Mouse (Mus musculus) embryonic fibroblast, embryonic 13.5 days (primary cell): ENCODE data around the gene Rnf20. TPM values are rescaled to one million over a fixed set of nuclear protein-coding genes. Genes with fewer than 3 reads are reported as not detected.
A peak's percentile ranks its signal among the peaks of the same experiment; 100 is the strongest.

Experiments
- H3K27ac ChIP-seq: 2 replicates; pipeline ENCODE4 v1.5.1; 2012; ENCODE audit warnings: low read length, control low read depth, inconsistent platforms; ENCODE audit not compliant: insufficient read depth
- H3K4me1 ChIP-seq: 2 replicates; pipeline ENCODE4 v1.6.1; 2011; ENCODE audit warnings: low read length; ENCODE audit not compliant: control insufficient read depth, insufficient read depth
- H3K4me3 ChIP-seq: 2 replicates; pipeline ENCODE4 v1.5.1; 2011; ENCODE audit warnings: mild to moderate bottlenecking, control low read depth, low read length; ENCODE audit not compliant: insufficient read depth
- CTCF ChIP-seq: IDR thresholded peaks from 2 replicates; pipeline ENCODE4 v1.5.1; 2011; ENCODE audit warnings: mild to moderate bottlenecking, control low read depth, low read length, moderate library complexity, borderline replicate concordance; ENCODE audit not compliant: insufficient read depth
- POLR2A ChIP-seq: IDR thresholded peaks from 2 replicates; pipeline ENCODE4 v1.6.1; 2011; ENCODE audit warnings: low read depth, mild to moderate bottlenecking, control low read depth, low read length, moderate library complexity
- polyA plus RNA-seq: library from polyadenylated mRNA; stranded (reverse); fragments of >200 nt; gene quantifications from 2 replicates; pipeline ENCODE4 v1.2.4, GENCODE M21; 2011; ENCODE audit warnings: low read depth; ENCODE audit not compliant: missing spikeins, insufficient read length

Gene Rnf20
- polyA plus RNA-seq: 60.5 and 62.5 TPM in 2 replicates

GRCm38 (mm10) chr4:49631319-49632138 is at the start of gene Rnf20:
Rnf20 (plus strand) TSS chr4:49632006.
- H3K4me3 ChIP-seq: peak within 1 kb of the TSS; percentile 81
- TF ChIP-seq POLR2A (peak; percentile 88), CTCF (no peak)
- H3K27ac ChIP-seq: peak within 1 kb of the TSS; percentile 70
- H3K4me1 ChIP-seq: no peaks in the 10 kb centered on the region; the same call in 1 of the 2 replicates

GRCm38 (mm10) chr4:49583965-49584831 is 47.6 kb upstream of the Rnf20 start:
- Histone ChIP-seq H3K4me3 (no peak overlapping the region), H3K27ac (no peak overlapping the region), H3K4me1 (no peaks in the 10 kb centered on the region; the same call in 1 of the 2 replicates)
- TF ChIP-seq CTCF (no peak), POLR2A (no peak)

- H3K27ac ChIP-seq: no peak overlapping the region
- no peaks in the 10 kb centered on the region; the same call in 1 of the 2 replicates for H3K4me1 ChIP-seq
- TF ChIP-seq POLR2A (no peak), CTCF (no peak)
- H3K4me3 ChIP-seq: no peak overlapping the region
Measured at GRCm38 (mm10) chr4:49585524-49586101, 46.2 kb upstream of the Rnf20 start.

GRCm38 (mm10) chr4:49586811-49587210 is 45.0 kb upstream of the Rnf20 start:
- Histone ChIP-seq H3K27ac (no peak overlapping the region), H3K4me1 (no peaks in the 10 kb centered on the region; the same call in 1 of the 2 replicates), H3K4me3 (no peak overlapping the region)
- TF ChIP-seq POLR2A (no peak), CTCF (no peak)

- TF ChIP-seq CTCF: no peak
- TF ChIP-seq POLR2A: no peak
- no peak overlapping the region for H3K27ac ChIP-seq
- no peaks in the 10 kb centered on the region for H3K4me1 ChIP-seq
- no peak overlapping the region for H3K4me3 ChIP-seq
Measured at GRCm38 (mm10) chr4:49590152-49590551, 41.7 kb upstream of the Rnf20 start.

GRCm38 (mm10) chr4:49596846-49597182 is 35.0 kb upstream of the Rnf20 start:
- TF ChIP-seq POLR2A: no peak
- TF ChIP-seq CTCF: no peak
- Histone ChIP-seq H3K4me1 (no peaks in the 10 kb centered on the region), H3K27ac (no peak overlapping the region), H3K4me3 (peak overlapping the region; percentile 63)

GRCm38 (mm10) chr4:49597183-49598100 is 34.4 kb upstream of the Rnf20 start, which contains the start of gene Tmem246:
Tmem246 (minus strand) TSS chr4:49597876.
- TF ChIP-seq CTCF (no peak), POLR2A (peak; percentile 43; the same call in 1 of the 2 replicates)
- H3K27ac ChIP-seq: no peak within 1 kb of the TSS
- H3K4me3 ChIP-seq: peak within 1 kb of the TSS; percentile 63
- H3K4me1 ChIP-seq: no peaks in the 10 kb centered on the region

- no peak overlapping the region for H3K4me3 ChIP-seq
- no peaks in the 10 kb centered on the region for H3K4me1 ChIP-seq
- TF ChIP-seq POLR2A: no peak
- no peak for TF ChIP-seq CTCF
- no peak overlapping the region for H3K27ac ChIP-seq
Measured at GRCm38 (mm10) chr4:49603161-49603560, 28.6 kb upstream of the Rnf20 start.

- Histone ChIP-seq H3K4me3 (no peak overlapping the region), H3K4me1 (no peaks in the 10 kb centered on the region), H3K27ac (no peak overlapping the region)
- TF ChIP-seq CTCF: no peak
- no peak for TF ChIP-seq POLR2A
Measured at GRCm38 (mm10) chr4:49604016-49604546, 27.7 kb upstream of the Rnf20 start.
